Mouse (Mus musculus) left cerebral cortex, adult 2 months (tissue): ENCODE results near the gene Zmiz2. TPM values are rescaled to one million over a fixed set of nuclear protein-coding genes. Genes with fewer than 3 reads are reported as not detected.
A peak's percentile ranks its signal among the peaks of the same experiment; 100 is the strongest.
"Not testable (repeated sequence)": the region's sequence is repeated elsewhere in the genome, so short reads cannot be mapped to it uniquely, and the experiment has no call there.

ENCODE experiments used
- DNase-seq, 2 experiments: peaks; one replicate each; pipeline ENCODE4 v3.0.0; 2021 to 2022; ENCODE audit warnings: low spot score in 2 of 2, mixed read lengths in 1 of 2; ENCODE audit errors: extremely low spot score in 1 of 2
- H3K27ac ChIP-seq: fragments of 200-600 bp; 2 replicates; pipeline ENCODE4 v1.8.1; 2022
- H3K4me3 ChIP-seq: fragments of 200-600 bp; 2 replicates; pipeline ENCODE4 v1.8.1; 2022
- CTCF ChIP-seq: fragments of 200-600 bp; IDR thresholded peaks from 2 replicates; pipeline ENCODE4 v1.8.1; 2022; ENCODE audit warnings: antibody characterized with exemption, mild to moderate bottlenecking, moderate library complexity
- intact Hi-C: fragments of 180-260 bp; cut with DNase I; formaldehyde crosslinking; loops from one replicate; pipeline ENCODE4 v1.15.1; 2025
- total RNA-seq, 2 experiments: library from RNA; stranded (reverse); gene quantifications; 2 replicates each; pipeline ENCODE4 v1.2.3; 2021

Gene Zmiz2
- total RNA-seq, 2 experiments from 2014 or later = 226 to 228 TPM

DNA sequence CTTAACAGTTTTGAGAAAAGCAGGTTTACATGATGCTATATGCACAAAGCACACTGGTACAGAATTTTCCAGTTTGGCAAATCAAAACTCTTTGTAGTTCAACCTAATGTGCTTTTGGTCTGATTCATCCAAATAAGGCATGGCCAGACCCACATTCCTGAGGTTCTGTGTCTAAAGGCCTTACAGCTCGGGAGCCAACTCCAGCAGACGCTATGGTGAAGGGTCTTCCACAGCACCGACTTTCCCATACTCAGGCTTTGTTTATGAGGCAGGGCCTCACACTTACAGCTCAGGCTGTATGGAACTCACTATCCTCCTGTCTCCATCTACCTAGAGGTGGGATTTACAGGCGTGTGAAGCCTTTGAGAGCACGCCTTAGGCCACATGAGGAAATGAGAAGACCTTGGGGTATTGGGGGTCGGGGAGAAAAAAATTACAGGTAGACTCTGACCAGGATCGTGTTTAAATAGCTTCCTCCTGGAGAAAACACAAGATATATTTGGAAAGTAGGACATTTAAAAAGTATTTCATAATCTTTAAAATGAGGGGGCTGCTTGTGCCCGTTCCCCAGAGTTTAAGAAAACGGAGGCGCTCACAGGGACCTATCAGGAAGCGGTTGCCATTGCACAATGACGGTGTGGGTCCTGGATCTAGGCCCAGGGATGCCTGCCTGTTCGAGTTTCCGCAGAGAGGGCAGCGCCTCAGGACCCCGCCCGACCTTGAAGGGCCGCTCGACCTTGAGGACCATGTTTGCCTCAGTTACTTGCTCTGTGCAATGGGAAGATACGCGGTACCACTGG is 26.1 kb downstream of the Zmiz2 start, which contains the start of gene Ppia:
Ppia (plus strand) TSS at position 693 of the 800 bp plus-strand sequence.
- TF ChIP-seq CTCF = no peak
- intact Hi-C loops = no loop called here
- DNase-seq = no peak
- H3K27ac ChIP-seq = peak within 1 kb of the TSS; percentile 99
- H3K4me3 ChIP-seq = peak within 1 kb of the TSS; percentile 91

DNA sequence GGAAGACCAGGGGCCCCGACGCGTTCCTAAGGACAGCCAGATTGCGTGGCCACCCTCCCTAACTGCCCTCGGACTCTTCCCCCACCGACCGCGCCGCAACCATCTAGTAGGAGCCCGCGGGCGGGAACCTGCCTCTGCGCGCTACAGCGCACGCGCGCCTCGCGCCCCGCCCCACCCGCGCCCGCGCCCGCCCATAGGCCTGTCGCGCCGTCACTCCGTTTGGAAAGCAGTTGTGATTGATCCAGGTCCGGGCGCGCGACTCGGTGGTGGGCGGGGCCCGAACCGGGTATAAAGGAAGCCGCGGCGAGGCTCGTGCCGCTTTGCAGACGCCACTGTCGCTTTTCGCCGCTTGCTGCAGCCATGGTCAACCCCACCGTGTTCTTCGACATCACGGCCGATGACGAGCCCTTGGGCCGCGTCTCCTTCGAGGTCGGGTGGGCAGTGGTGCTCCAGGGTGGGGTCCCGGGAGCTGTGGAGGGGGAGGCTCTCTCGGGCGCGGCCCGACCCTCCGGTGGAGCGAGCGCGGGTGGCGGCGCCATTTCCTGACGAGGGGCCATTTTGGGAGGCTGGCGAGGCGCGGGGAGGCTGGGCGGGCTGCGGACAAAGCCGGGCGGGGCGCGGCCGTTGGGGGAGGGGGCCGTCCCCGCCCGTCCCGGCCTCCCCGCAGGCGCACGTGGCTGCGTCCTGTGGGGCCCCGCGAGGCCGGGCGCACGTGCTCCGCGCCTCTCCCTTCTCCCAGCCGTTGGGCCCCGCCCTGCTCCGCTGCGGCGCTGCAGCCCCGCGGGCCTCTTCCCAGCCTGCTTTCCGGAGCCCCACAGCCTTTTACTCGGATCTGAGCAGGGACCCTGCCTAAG is 26.9 kb downstream of the Zmiz2 start:
- Histone ChIP-seq H3K27ac (peak overlapping the region; percentile 99), H3K4me3 (peak overlapping the region; percentile 91)
- intact Hi-C loops = loop anchor here (1.0 kb wide), 1 partner anchor 26 kb away; the partner anchor contains the start of gene Zmiz2
- peak; percentile 99 for DNase-seq
- no peak for TF ChIP-seq CTCF

DNA sequence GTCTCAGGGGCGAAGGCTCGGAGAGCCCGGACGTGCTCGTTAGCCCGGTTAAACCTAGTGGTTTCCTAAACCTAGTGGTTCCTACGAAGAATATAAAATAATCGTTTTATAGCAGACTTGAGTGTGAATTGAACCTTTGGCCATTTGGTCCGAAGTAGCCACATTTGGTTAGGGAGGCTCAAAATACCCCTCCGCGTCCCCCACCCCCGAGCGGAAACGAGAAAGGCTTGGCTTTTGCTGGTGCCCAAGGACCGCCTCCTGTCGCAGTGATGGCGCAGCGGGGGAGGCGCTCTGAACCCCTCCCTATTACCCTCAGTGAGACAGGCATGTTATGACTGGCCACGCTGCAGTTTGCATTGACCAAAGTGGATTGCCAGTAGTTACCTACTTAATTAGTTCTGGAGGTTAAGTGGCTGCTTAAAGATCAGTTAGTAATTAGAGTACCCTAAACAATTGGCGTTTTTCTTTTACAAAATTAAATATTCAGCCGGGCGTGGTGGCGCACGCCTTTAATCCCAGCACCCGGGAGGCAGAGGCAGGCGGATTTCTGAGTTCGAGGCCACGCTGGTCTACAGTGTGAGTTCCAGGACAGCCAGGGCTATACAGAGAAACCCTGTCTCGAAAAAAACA is 27.6 kb downstream of the Zmiz2 start:
- peak; percentile 77 to 81 for DNase-seq
- TF ChIP-seq CTCF = no peak; the same call in 1 of the 2 replicates
- peak overlapping the region; percentile 91 for H3K4me3 ChIP-seq
- intact Hi-C loops = loop anchor here (1.0 kb wide), 1 partner anchor 27 kb away; the partner anchor contains the start of gene Zmiz2
- H3K27ac ChIP-seq = peak overlapping the region; percentile 99

DNA sequence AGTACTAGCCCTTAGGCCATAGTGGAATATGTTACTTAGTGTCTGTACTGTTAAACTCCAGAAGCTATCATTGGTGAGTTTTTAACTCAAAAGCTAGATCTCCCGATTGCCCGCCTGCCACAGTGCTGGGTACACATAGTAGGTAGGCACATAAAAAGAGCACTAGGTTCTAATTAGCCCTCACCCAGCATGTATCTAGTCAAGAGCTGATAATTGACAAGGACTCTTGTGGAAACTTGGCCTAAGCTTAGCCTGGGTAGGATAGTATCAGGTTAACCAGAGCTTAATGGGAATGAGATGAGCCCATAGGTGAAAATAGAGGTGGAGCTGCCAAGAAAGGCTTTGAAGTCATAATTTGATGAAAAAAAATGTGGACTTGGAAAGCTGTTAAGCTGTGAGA is 28.2 kb downstream of the Zmiz2 start:
- H3K4me3 ChIP-seq = peak overlapping the region; percentile 91
- H3K27ac ChIP-seq = no peak overlapping the region; the same call in 1 of the 2 replicates
- intact Hi-C loops = no loop called here
- no peak for TF ChIP-seq CTCF
- DNase-seq = no peak

DNA sequence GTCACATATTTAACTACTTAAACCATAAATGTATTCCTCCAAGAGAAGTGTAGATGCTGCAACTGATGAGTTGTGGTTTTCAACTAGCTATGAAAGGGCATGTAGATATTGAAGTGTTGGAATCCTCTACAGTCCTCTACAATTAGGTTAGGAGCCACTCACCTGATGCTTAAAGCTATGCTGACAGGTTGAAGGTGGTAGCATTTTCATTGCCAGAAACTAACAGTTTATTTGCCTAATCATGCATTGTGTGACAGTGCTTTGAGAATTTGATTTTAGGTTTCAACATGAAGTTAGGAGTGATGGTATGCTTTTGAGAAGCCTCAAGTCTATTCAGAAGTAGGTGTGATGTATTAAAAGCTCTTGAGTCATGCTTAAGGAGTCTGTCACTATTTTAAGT is 28.6 kb downstream of the Zmiz2 start:
- TF ChIP-seq CTCF = no peak
- intact Hi-C loops = no loop called here
- H3K27ac ChIP-seq = no peak overlapping the region
- peak overlapping the region; percentile 91 for H3K4me3 ChIP-seq
- DNase-seq = no peak

DNA sequence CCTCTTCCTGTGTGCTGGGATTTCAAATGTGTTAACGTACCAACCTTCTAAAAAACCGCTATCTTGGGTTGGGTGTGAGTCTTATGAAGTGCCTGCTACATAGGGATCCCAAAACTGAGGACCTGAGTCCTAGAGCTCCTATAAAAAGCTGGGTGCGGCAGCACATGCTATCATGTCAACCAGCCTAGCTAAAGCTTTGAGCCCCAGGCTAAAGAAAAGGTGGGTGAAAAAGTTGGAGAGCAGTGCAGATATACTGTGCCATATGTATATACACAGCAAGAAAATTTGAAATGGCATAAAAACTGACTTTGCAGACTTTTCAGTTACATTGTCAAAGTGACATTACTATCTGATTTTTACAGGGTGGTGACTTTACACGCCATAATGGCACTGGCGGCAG is 29.9 kb downstream of the Zmiz2 start:
- Histone ChIP-seq H3K4me3 (no peak overlapping the region), H3K27ac (no peak overlapping the region)
- intact Hi-C loops = no loop called here
- no peak for DNase-seq
- TF ChIP-seq CTCF = no peak

DNA sequence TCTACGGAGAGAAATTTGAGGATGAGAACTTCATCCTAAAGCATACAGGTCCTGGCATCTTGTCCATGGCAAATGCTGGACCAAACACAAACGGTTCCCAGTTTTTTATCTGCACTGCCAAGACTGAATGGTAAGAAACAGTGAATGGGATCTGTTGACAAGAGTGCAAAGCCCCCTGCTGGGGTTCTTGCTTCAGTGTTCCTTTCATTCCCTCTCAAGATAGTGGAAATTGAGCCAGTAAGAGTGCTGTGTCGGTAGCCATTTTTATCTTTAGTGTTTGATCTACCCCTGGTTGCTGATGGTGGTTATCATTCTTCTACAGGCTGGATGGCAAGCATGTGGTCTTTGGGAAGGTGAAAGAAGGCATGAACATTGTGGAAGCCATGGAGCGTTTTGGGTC is 30.3 kb downstream of the Zmiz2 start:
- intact Hi-C loops, H3K4me3 ChIP-seq: not testable (repeated sequence)

DNA sequence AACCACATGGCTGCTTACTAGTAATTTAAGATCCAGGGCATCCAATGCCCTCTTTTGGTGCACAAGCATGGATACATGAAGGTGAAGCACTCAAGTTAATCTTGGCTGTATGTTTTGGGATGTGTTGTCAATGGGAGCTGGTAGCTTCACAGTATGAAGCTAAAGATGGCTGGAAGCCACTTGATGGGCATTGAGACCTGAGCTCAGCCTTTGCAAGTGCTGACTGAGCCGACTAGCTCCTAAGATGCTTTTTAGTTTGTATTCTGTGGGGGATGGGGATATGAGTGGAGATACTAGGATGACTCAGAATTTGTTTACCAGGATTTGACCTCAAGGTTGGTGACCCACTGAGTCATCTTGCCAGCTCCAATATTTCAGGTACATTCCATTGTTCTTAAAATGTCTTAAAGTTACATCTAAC is 31.4 kb downstream of the Zmiz2 start:
- intact Hi-C loops = no loop called here
- Histone ChIP-seq H3K27ac (no peak overlapping the region), H3K4me3 (no peak overlapping the region)
- no peak for TF ChIP-seq CTCF
- DNase-seq = no peak

More for the DNA sequence above, 30.3 kb downstream of the Zmiz2 start:
- DNase-seq, H3K27ac ChIP-seq: not testable (repeated sequence)

DNA sequence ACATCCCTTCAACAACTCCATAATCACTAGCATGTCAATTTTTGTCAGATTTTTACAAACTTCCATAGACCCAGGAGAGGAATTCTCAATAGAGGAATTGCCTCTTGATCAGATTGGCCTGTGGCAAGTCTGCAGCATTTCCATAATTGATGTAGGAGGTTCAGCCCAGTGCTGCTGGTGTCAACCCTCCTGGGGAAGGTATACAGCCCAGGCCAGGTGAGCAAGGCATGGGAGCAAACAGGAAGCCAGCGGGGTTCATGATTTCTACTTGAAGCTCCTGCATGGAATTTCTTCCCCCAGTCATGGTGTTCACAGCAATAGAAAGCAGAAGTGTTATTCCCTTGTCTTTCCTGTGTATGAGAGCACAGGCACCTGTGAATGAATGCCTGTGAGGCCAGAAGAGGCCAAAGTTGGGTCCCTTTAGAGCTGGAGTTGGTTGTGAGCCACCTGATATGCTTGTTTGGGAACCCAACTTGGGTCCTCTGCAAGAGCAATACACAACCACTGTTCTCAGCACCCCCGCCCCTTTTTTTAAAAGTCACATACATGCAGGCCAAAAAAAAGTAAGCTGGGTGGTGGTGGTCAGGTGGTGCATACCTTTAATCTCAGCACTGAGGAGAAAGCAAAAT is 32.0 kb downstream of the Zmiz2 start:
- Histone ChIP-seq H3K4me3 (no peak overlapping the region), H3K27ac (no peak overlapping the region)
- TF ChIP-seq CTCF = no peak
- no peak for DNase-seq
- intact Hi-C loops = no loop called here

DNA sequence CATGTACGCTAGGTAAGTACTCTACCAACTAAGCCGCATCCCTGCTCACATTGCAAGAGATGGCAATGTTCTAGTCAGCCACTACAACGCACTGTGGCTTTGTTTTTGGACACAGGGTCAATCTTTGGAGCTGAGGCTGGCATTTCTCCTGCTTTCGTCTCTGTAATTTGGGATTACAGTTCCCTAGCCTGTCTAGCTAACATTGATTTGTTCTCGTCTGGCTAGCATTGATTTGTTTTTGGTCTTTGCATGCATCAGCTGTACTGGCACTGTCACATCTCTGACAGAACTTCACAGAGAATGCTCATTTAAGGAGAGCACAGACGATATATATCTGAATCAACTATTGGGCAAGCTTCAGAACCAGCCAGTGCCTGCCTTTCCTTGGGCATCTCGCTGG is 41.3 kb downstream of the Zmiz2 start:
- TF ChIP-seq CTCF = no peak
- no peak overlapping the region for H3K27ac ChIP-seq
- H3K4me3 ChIP-seq = no peak overlapping the region
- intact Hi-C loops = no loop called here
- no peak for DNase-seq

DNA sequence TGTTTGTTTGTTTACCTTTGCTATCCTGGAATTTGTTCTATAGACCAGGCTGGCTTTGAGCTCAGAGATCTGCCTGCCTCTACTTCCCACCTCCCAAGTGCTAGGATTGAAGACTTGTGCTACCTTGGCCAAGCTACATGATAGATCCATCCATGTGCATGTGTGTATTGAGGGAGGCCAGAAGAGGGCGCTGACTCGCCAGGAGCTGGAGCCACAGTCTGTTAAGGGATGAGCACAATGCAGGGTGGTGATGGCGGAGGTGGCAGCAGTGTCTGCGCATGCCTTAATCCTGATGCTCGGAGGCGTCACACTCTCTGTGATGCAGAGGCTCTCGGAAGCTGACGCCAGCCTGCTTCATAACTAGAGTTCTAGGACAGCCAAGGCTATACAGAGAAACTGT is 47.6 kb downstream of the Zmiz2 start:
- peak; percentile 55 for TF ChIP-seq CTCF
- Histone ChIP-seq H3K27ac (no peak overlapping the region), H3K4me3 (no peak overlapping the region)
- peak; percentile 28 to 30 for DNase-seq
- intact Hi-C loops = no loop called here
